Mouse (Mus musculus) limb, embryonic 11.5 days (tissue): ENCODE measurements at regions not wholly inside any gene's neighbourhood (a gene's known extent, or its start where the extent isn't known, plus 50 kb on each side); places are given as distances from the start of the nearest gene placed in this dataset.
"Not testable (repeated sequence)": the region's sequence is repeated elsewhere in the genome, so short reads cannot be mapped to it uniquely, and the experiment has no call there.

ENCODE experiments used
- ATAC-seq: fragments of 200-750 bp; cut with Nextera tagmentation; 2 replicates; pipeline ENCODE4 v1.8.0; 2017; ENCODE audit warnings: low read depth; ENCODE audit not compliant: insufficient number of reproducible peaks, low FRiP score, low TSS enrichment
- DNase-seq: peaks from one replicate; pipeline ENCODE4 v3.0.0-alpha.2; 2015; ENCODE audit warnings: low spot score
- H3K27ac ChIP-seq: fragments of 300-500 bp; sonication (generic); replicated peaks from 2 replicates; pipeline ENCODE4 v1.5.1; 2014; ENCODE audit warnings: low read depth, mild to moderate bottlenecking, low read length
- H3K27me3 ChIP-seq: fragments of 300-500 bp; sonication (generic); 2 replicates; pipeline ENCODE4 v1.6.1; 2014; ENCODE audit warnings: mild to moderate bottlenecking, low read length, mixed read lengths; ENCODE audit not compliant: control insufficient read depth, insufficient read depth
- H3K36me3 ChIP-seq: fragments of 300-500 bp; sonication (generic); 2 replicates; pipeline ENCODE4 v1.6.1; 2014; ENCODE audit warnings: mild to moderate bottlenecking, low read length, moderate library complexity, mixed read lengths; ENCODE audit not compliant: control insufficient read depth, insufficient read depth
- H3K4me1 ChIP-seq: fragments of 300-500 bp; sonication (generic); 2 replicates; pipeline ENCODE4 v1.6.1; 2014; ENCODE audit warnings: low read length, mixed read lengths; ENCODE audit not compliant: control insufficient read depth, insufficient read depth
- H3K4me2 ChIP-seq: fragments of 300-500 bp; sonication (generic); 2 replicates; pipeline ENCODE4 v1.6.1; 2014; ENCODE audit warnings: low read depth, mild to moderate bottlenecking, moderate library complexity; ENCODE audit not compliant: severe bottlenecking
- H3K4me3 ChIP-seq: fragments of 300-500 bp; sonication (generic); 2 replicates; pipeline ENCODE4 v1.5.1; 2014; ENCODE audit warnings: low read depth, low read length
- H3K9ac ChIP-seq: fragments of 300-500 bp; sonication (generic); 2 replicates; pipeline ENCODE4 v1.6.1; 2014; ENCODE audit warnings: mild to moderate bottlenecking, low read length
- H3K9me3 ChIP-seq: fragments of 300-500 bp; sonication (generic); 2 replicates; pipeline ENCODE4 v1.6.1; 2016; ENCODE audit warnings: low read length; ENCODE audit not compliant: control insufficient read depth
- WGBS: fragments of 180-500 bp; shearing (Covaris S2); extraction: QIAGEN DNeasy Blood & Tissue Kit; methylation state at CpG from one replicate; pipeline ENCODE4 v1.1.7; 2014; 5-methylcytosine and 5-hydroxymethylcytosine counted together

DNA sequence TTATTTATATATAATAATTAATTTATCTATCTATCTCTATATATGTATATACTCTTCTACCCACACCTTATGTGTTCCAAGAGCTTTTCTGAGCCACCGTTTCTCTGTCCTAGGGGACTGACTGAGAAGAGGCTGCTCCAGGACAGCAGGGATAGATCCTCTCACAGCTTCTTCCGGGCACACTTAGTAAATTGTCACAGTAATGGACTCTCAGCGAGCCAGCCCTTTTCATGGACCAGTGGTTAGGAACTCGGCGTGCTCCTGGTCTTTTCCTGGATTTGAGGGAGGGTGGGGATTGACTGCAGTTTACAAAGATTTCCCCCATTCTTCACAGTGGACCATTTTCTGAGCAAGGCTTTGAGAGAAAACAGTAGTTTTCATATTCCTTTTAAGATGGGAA is 77.6 kb upstream of the Nxpe4 start:
- not testable (repeated sequence) for H3K9ac ChIP-seq, H3K36me3 ChIP-seq, H3K4me3 ChIP-seq, DNase-seq, H3K4me2 ChIP-seq, ATAC-seq, H3K27ac ChIP-seq, H3K4me1 ChIP-seq, H3K9me3 ChIP-seq, H3K27me3 ChIP-seq
- 73% methylated on average over 5 of the region's 5 CpGs for WGBS

DNA sequence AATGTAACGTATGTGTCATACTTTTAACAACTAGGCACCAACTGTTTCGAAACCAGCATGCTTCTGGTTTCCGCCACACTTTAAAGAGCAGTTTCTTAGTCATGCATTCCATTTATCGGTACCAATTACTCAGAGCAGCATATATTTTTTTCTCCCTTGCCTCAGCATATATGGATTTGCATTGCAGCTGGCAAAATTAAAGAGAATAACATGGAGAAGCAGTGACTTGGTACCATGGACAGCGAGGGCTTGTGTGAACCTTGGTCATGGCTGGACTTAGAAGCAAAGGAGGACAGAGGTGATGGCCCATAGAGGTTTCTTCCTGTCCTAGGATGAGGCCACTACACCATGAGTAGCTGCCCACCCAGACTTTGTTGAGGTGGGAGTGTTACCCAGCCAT is 72.2 kb upstream of the Nxpe4 start:
- no peak overlapping the region for H3K9ac ChIP-seq
- 93% methylated on average over 5 of the region's 5 CpGs for WGBS
- no peak for DNase-seq
- H3K4me2 ChIP-seq: no peak overlapping the region
- no peaks in the 10 kb centered on the region for H3K36me3 ChIP-seq
- no peaks in the 10 kb centered on the region for H3K9me3 ChIP-seq
- H3K4me3 ChIP-seq: no peak overlapping the region
- no peak for ATAC-seq
- H3K27ac ChIP-seq: no peak overlapping the region
- H3K4me1 ChIP-seq: no peaks in the 10 kb centered on the region
- no peaks in the 10 kb centered on the region for H3K27me3 ChIP-seq

DNA sequence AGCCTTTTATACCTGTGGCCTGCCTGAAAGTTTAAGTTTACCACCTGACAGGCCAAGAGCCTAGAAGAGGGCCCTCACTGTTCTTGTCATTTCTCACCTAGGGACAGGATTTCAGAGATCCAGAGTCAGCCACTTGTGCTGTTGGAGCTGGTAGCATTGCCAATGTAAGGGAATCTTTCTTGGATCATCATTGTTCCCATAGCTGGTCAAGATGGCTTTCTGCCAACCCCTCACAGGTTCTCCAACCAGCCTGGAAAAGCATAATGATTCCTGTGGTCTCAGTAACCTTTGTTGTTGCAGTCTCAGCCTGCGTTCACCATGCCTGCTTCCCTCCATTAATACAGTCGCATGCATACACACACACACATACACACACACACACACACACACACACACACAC is 67.1 kb upstream of the Nxpe4 start:
- H3K36me3 ChIP-seq: no peaks in the 10 kb centered on the region
- no peak for ATAC-seq
- no peak overlapping the region for H3K9ac ChIP-seq
- 93% methylated on average over 2 of the region's 2 CpGs for WGBS
- no peak overlapping the region for H3K27ac ChIP-seq
- no peaks in the 10 kb centered on the region for H3K9me3 ChIP-seq
- no peaks in the 10 kb centered on the region for H3K4me1 ChIP-seq
- no peaks in the 10 kb centered on the region for H3K27me3 ChIP-seq
- H3K4me3 ChIP-seq: no peak overlapping the region
- DNase-seq: no peak
- H3K4me2 ChIP-seq: no peak overlapping the region

DNA sequence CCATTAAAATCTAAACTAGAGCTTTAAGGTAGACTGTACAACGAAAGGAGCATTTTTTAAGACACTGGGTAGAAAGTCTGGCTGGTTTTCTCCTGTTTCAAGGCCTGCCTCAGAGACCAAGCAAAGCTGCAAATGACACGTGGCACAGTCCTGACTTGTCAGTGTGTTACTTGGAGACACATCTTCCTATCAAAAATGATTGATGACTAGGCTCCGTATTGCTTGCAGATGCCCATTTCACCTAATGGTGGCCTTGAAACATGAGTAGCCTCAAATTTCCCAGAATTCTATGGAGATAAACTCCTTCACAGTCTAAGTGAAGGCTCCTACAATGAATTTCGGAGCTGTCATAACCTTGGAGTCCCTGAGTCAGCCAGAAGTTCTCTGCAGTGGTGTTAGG is 62.0 kb upstream of the Nxpe4 start:
- Histone ChIP-seq H3K27ac (no peak overlapping the region), H3K9me3 (no peaks in the 10 kb centered on the region), H3K9ac (no peak overlapping the region), H3K4me3 (no peak overlapping the region), H3K27me3 (no peaks in the 10 kb centered on the region), H3K4me2 (no peak overlapping the region), H3K36me3 (no peaks in the 10 kb centered on the region), H3K4me1 (no peaks in the 10 kb centered on the region)
- ATAC-seq: no peak
- DNase-seq: peak; percentile 25
- 57% methylated on average over 4 of the region's 4 CpGs for WGBS

DNA sequence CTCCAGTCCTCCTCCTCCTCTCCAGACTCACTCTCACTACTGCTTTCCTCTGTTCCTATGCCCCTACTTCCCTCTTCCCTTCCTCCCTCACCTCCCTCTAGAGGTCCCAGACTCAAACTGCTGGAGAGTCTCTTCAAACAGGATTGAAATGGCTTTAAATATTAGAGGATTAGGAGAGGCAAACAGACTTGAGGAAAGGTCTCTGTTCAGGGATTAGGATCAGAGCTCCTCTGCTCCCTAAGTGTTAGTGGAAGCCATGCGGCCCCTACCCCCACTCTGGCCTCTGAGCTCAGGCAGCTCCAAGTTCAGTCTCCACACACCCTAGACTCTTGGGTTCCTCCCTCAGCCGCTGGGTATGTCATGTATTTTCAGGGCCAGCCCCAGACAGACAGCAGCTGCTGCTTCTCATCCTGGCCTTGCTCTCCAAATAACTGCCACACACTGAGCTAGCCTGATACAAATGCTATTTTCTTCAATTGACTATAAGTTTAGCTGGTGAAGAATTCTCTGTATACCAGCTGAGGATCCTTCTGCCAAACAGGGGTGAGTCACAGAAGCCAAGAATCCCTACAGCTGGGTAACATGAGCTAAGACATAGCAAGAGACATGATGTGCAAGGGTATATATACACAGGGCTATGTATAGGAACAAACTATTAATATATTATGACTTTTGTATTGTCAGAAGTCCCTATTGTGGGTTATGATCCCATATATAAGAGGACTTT is 55.2 kb upstream of the Nxpe4 start:
- H3K4me3 ChIP-seq: no peak overlapping the region
- no peak overlapping the region for H3K9ac ChIP-seq
- H3K4me2 ChIP-seq: no peak overlapping the region
- peaks cover 2% of the 10 kb centered on the region; the same call in 1 of the 2 replicates for H3K4me1 ChIP-seq
- H3K27ac ChIP-seq: no peak overlapping the region
- ATAC-seq (no peak), DNase-seq (no peak)
- H3K9me3 ChIP-seq: no peaks in the 10 kb centered on the region
- H3K27me3 ChIP-seq: no peaks in the 10 kb centered on the region
- H3K36me3 ChIP-seq: no peaks in the 10 kb centered on the region
- WGBS: 43% methylated on average over 2 of the region's 2 CpGs

DNA sequence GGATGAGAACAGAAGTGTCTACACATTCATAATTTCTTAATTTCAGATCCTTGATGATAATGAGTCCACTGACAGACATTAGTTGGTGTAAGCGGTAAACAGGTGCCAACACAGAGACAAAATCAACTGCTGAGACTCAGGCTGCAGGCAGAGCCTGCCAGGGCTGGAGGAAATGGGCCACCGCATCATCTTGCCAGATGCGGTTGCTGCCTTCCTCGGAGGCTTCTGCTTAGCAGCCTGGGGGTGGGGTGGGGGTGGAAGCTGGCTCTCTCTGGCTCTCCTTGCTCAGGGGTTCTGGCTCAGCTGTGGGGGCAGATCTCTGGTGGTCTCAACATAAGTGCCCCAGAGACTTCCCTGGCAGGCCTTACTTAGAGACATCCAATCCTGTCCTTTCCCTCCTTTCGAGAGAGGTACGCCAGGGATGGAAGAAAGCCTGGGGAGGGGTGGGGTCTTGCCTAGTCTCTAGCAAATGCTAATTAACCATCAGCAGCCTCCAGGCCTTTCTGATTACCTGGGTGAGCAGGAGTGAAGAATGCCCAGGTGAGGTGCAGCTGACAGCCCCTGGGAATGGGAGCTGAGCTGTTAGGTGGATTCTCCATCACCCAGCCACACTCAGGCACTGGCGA is 52.7 kb upstream of the Nxpe4 start:
- no peak overlapping the region for H3K4me3 ChIP-seq
- no peak overlapping the region for H3K9ac ChIP-seq
- H3K4me1 ChIP-seq: peaks cover 3% of the 10 kb centered on the region; the same call in 1 of the 2 replicates
- H3K27me3 ChIP-seq: no peaks in the 10 kb centered on the region
- WGBS: 63% methylated on average over 7 of the region's 7 CpGs
- H3K27ac ChIP-seq: no peak overlapping the region
- no peaks in the 10 kb centered on the region for H3K9me3 ChIP-seq
- H3K4me2 ChIP-seq: no peak overlapping the region
- DNase-seq (no peak), ATAC-seq (no peak)
- no peaks in the 10 kb centered on the region for H3K36me3 ChIP-seq

DNA sequence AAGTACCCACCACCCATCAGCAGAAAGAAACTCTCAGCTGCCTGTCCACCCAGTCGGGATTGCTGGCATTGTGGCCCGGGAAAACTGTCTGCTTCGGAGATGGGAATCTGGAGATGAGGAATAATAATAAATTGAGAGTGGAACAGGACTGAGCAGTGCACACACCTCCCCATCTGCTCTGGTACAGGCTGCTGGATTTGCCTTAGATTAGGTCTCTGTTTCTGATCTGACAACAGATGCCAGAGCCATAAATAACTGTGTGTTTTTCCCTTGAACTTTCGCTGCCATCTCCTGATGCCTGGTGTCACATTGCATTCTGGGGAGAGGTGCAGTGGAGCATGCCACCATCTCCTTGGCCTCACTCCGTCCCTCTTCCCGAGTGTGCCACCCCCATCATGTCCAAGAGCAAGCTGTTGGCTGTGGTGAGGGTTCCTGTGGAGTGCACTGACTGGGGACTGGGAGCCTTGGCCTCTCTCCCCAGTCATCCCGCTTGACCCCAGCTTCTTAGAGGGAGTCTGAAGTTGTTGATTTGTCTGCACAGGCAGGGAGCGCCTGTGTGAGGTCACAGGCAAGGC is 50.4 kb upstream of the Nxpe4 start:
- ATAC-seq: no peak
- H3K27ac ChIP-seq: no peak overlapping the region

More for the DNA sequence above, 50.4 kb upstream of the Nxpe4 start:
- H3K27me3 ChIP-seq: no peaks in the 10 kb centered on the region
- H3K4me3 ChIP-seq: no peak overlapping the region
- H3K9ac ChIP-seq: no peak overlapping the region
- 33% methylated on average over 8 of the region's 8 CpGs for WGBS
- H3K36me3 ChIP-seq: no peaks in the 10 kb centered on the region
- peaks cover 3% of the 10 kb centered on the region; the same call in 1 of the 2 replicates for H3K4me1 ChIP-seq
- H3K9me3 ChIP-seq: no peaks in the 10 kb centered on the region
- DNase-seq: no peak
- no peak overlapping the region for H3K4me2 ChIP-seq
